Mouse (Mus musculus) lung, embryonic 15.5 days (tissue): Measurements from ENCODE around the gene Apoc3. TPM values are rescaled to one million over a fixed set of nuclear protein-coding genes. Genes with fewer than 3 reads are reported as not detected.
A peak's percentile ranks its signal among the peaks of the same experiment; 100 is the strongest.

Source experiments
- ATAC-seq: fragments of 200-750 bp; cut with Nextera tagmentation; 2 replicates; pipeline ENCODE4 v1.8.0; 2017; ENCODE audit warnings: moderate number of reproducible peaks, borderline replicate concordance; ENCODE audit not compliant: low FRiP score, low TSS enrichment; ENCODE audit errors: extremely low read depth
- H3K27ac ChIP-seq: fragments of 300-500 bp; sonication (generic); 2 replicates; pipeline ENCODE4 v1.5.1; 2015; ENCODE audit warnings: moderate library complexity, mild to moderate bottlenecking, inconsistent platforms
- H3K27me3 ChIP-seq: fragments of 300-500 bp; sonication (generic); 2 replicates; pipeline ENCODE4 v1.6.1; 2015; ENCODE audit warnings: inconsistent platforms
- H3K36me3 ChIP-seq: fragments of 300-500 bp; sonication (generic); 2 replicates; pipeline ENCODE4 v1.6.1; 2015; ENCODE audit warnings: inconsistent platforms
- H3K4me1 ChIP-seq: fragments of 300-500 bp; sonication (generic); 2 replicates; pipeline ENCODE4 v1.6.1; 2015; ENCODE audit warnings: inconsistent platforms
- H3K4me2 ChIP-seq: fragments of 300-500 bp; sonication (generic); 2 replicates; pipeline ENCODE4 v1.6.1; 2015; ENCODE audit warnings: inconsistent platforms, mild to moderate bottlenecking, moderate library complexity
- H3K4me3 ChIP-seq: fragments of 300-500 bp; sonication (generic); 2 replicates; pipeline ENCODE4 v1.5.1; 2015; ENCODE audit warnings: mild to moderate bottlenecking, inconsistent platforms
- H3K9ac ChIP-seq: fragments of 300-500 bp; sonication (generic); 2 replicates; pipeline ENCODE4 v1.6.1; 2015; ENCODE audit warnings: inconsistent platforms
- H3K9me3 ChIP-seq: fragments of 300-500 bp; sonication (generic); 2 replicates; pipeline ENCODE4 v1.6.1; 2016; ENCODE audit warnings: inconsistent platforms
- WGBS: fragments of 180-500 bp; shearing (Covaris S2); methylation state at CpG from one replicate; pipeline ENCODE4 v1.1.7; 2015; 5-methylcytosine and 5-hydroxymethylcytosine counted together
- polyA plus RNA-seq: library from polyadenylated mRNA; unstranded; fragments of >200 nt; fragmentation: Nextera tagmentation; extraction: Ambion mirVana; gene quantifications from 2 replicates; pipeline ENCODE4 v1.2.1, GENCODE M21; 2015

Gene Apoc3
- polyA plus RNA-seq, 1 experiment from 2014 or later: not detected

DNA sequence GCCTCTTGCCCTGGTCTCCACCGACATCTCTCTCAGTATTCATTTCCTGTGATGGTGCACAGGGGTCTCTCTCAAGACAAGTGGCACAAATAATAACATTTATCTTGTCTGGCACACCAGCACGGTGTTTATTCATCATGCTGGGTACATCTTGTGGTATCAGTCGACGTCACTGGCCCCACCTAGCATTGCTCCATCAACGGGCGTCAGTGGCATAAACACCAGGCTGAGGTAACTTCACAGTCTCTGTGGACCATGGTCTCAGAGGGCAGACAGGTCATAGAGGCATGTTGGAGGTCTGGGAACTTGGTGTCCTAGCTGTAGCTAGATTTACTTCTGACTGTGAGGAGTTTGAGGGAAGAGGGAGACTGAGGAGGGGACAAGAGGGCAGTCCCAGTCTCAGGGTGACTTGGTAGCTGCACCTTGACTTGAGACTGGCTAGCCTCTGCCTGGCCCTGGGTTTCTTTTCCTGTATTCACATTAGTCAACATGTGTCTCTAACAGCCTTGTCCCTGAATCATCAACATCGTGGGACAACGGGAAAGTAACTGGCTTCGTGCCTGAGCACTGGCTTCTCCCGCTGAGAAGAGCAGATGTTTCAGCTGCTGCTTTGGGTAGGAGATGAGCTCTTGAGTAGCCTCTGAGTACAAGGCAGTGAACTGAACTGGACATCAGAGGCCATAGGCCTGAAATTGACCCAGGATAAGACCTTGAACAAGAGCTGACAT, 21.4 kb upstream of the Apoc3 start:
- 75% methylated on average over 10 of the region's 10 CpGs for WGBS
- Histone ChIP-seq H3K4me3 (no peak overlapping the region), H3K9ac (no peak overlapping the region), H3K4me1 (no peaks in the 10 kb centered on the region), H3K27me3 (no peaks in the 10 kb centered on the region), H3K4me2 (no peak overlapping the region), H3K9me3 (no peaks in the 10 kb centered on the region), H3K27ac (no peak overlapping the region), H3K36me3 (no peaks in the 10 kb centered on the region)
- no peak for ATAC-seq

DNA sequence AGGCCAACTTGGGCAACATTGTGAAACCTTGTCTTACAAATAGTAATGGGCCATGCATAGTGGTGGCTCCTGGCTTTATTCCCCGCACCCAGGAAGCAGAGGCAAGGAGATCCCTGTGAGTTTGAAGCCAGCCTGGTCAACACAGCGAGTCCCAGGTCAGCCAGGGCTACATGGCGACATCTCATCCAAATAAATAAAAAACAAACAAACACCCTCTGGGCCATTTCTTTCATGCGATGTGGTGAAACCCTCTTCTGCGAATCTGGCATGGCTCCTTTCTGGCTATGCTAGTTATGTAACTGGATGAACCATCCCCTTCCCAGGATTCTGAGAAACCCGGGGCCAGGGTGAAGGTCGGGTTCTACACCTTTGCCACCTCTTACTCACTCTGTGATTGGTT, 20.7 kb upstream of the Apoc3 start:
- H3K4me2 ChIP-seq: no peak overlapping the region
- H3K4me3 ChIP-seq: no peak overlapping the region
- no peaks in the 10 kb centered on the region for H3K27me3 ChIP-seq
- no peaks in the 10 kb centered on the region for H3K36me3 ChIP-seq
- no peak for ATAC-seq
- H3K4me1 ChIP-seq: no peaks in the 10 kb centered on the region
- 75% methylated on average over 7 of the region's 7 CpGs for WGBS
- H3K9ac ChIP-seq: no peak overlapping the region
- no peaks in the 10 kb centered on the region for H3K9me3 ChIP-seq
- no peak overlapping the region for H3K27ac ChIP-seq

DNA sequence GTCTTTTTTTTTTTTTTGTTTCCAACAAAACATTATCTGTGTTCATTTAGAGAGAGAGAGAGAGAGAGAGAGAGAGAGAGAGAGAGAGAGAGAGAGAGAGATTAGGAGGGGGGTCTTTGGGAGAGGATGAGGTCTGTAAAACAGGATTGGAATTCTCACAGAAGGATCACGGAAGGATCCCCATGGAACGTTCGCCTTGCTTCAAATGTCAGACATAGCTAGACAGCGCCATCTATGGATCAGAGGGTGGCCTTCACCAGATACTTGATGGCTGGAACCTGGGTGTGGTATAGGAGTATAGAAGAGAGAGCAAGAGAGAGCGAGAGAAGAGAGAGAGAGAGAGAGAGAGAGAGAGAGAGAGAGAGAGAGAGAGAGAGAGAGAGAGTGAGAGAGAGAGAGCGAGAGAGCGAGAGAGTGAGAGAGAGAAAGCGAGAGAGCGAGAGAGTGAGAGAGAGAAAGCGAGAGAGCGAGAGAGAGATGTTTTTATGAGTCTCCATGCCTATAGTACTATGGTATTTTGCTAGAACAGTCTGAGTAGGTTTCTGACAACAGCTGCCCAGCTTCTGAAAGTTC, 11.4 kb upstream of the Apoc3 start:
- ATAC-seq: no peak
- WGBS: 22% methylated on average over 11 of the region's 11 CpGs
- H3K4me1 ChIP-seq: no peaks in the 10 kb centered on the region
- no peaks in the 10 kb centered on the region for H3K9me3 ChIP-seq
- no peaks in the 10 kb centered on the region for H3K27me3 ChIP-seq
- H3K36me3 ChIP-seq: no peaks in the 10 kb centered on the region
- H3K4me3 ChIP-seq: no peak overlapping the region
- H3K27ac ChIP-seq: no peak overlapping the region
- 0 out of 2 replicates have a peak overlapping the region, but pooled peaks have one; percentile 24 for H3K4me2 ChIP-seq
- no peak overlapping the region for H3K9ac ChIP-seq

DNA sequence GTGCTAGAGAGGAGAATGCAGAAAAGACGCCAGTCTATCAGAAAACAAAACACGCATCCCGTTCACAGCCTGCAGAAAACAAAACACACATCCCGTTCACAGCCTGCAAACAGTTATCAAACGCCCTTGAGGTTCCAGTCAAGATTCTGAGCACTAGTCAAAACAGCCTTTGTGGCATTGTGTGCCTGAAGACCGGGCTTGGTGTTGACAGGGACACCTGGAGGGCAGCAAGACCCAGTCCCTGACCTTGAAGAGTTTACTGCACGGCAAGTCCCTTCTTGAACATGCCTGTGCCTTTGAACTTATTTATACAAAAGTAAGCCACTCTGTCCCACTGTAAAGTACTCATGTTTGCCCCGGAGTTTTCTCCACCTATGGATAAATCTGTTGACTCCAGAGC, 8.1 kb upstream of the Apoc3 start:
- no peak overlapping the region for H3K4me3 ChIP-seq
- H3K27ac ChIP-seq: no peak overlapping the region
- WGBS: 40% methylated on average over 8 of the region's 8 CpGs
- H3K27me3 ChIP-seq: no peaks in the 10 kb centered on the region
- H3K4me2 ChIP-seq: no peak overlapping the region
- H3K36me3 ChIP-seq: no peaks in the 10 kb centered on the region
- no peaks in the 10 kb centered on the region for H3K4me1 ChIP-seq
- ATAC-seq: no peak
- H3K9me3 ChIP-seq: no peaks in the 10 kb centered on the region
- H3K9ac ChIP-seq: no peak overlapping the region

DNA sequence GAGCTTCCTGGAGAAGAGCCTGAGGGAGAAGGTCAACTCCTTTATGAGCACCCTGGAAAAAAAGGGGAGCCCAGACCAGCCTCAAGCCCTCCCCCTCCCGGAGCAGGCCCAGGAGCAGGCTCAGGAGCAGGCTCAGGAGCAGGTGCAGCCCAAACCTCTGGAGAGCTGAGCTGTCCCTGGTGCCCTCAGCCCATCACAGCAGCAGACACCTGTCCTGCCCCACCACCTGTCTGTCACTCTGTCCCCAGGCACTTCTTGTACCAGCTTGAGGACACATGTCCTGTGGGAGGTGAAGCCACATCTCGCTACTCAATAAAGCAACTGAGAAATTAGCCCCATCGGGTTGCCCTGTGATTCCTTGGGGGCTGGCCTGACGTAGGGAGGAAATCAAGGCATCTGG, 7.7 kb upstream of the Apoc3 start:
- no peaks in the 10 kb centered on the region for H3K27me3 ChIP-seq
- no peak overlapping the region for H3K4me2 ChIP-seq
- H3K36me3 ChIP-seq: no peaks in the 10 kb centered on the region
- ATAC-seq: no peak
- no peak overlapping the region for H3K9ac ChIP-seq
- 71% methylated on average over 4 of the region's 4 CpGs for WGBS
- no peaks in the 10 kb centered on the region for H3K9me3 ChIP-seq
- H3K4me1 ChIP-seq: no peaks in the 10 kb centered on the region
- H3K27ac ChIP-seq: no peak overlapping the region
- no peak overlapping the region for H3K4me3 ChIP-seq

DNA sequence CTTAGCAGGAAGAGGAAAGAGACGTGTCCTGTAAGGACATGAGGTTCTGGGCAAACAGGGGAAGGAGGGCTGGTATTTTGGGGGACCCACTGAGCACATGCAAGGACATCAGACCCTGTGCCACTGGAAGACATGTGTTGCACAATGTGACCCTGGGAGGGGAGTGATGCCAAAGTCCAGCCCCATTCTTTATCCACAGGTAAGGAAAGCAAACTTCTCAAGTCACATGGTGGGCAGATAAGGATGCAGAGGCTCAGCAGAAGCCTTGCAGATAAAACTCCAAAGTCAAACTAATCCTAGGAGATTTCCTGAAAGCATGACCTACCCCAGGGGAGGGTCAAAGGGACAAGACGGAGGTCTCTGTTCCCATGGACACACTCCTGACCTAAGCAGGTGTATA, 6.4 kb upstream of the Apoc3 start:
- H3K27ac ChIP-seq: no peak overlapping the region
- 52% methylated on average over 2 of the region's 2 CpGs for WGBS
- no peak for ATAC-seq
- H3K27me3 ChIP-seq: no peaks in the 10 kb centered on the region
- no peaks in the 10 kb centered on the region for H3K9me3 ChIP-seq
- no peak overlapping the region for H3K9ac ChIP-seq
- H3K36me3 ChIP-seq: no peaks in the 10 kb centered on the region
- H3K4me1 ChIP-seq: no peaks in the 10 kb centered on the region
- H3K4me2 ChIP-seq: no peak overlapping the region
- H3K4me3 ChIP-seq: no peak overlapping the region

DNA sequence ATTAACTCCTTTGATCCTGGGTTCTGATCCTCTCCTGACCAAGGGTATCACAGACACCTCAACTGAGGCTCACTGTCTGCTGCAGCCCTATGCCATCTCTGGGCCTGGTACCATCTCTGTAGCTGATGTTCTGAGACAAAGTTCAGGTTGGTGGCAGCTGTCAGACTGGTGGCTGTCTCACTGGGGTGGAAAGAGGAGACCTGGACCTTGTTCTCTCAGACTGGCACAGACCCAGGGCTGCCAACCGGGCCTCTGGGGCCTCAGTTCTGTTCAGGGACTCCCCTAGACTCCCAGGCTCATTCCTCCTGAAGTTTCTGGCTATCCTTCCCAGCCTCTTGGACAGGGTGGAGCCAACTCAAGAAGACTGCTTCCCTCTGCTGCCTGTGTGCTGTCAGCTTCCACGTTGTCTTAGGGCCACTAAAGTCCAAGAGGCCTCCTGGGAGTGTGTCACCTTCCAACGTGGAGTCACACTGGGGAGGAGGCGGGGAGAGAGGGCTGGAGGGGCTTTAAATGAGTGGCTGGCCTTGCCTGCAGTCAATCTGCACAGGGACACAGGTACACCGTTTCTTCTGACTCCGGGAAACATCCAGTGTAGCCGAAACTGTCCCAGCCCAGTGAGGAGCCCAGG, 5.2 kb upstream of the Apoc3 start, which contains the start of gene Apoa4:
Gene Apoa4, plus strand, starts transcription at position 171 of the 628 bp plus-strand sequence.
- Histone ChIP-seq H3K9ac (no peak within 1 kb of the TSS), H3K4me3 (no peak within 1 kb of the TSS), H3K27ac (no peak within 1 kb of the TSS), H3K9me3 (no peaks in the 10 kb centered on the region), H3K36me3 (no peaks in the 10 kb centered on the region), H3K4me1 (no peaks in the 10 kb centered on the region), H3K27me3 (no peaks in the 10 kb centered on the region), H3K4me2 (no peak within 1 kb of the TSS)
- WGBS: 54% methylated on average over 7 of the region's 7 CpGs
- no peak for ATAC-seq

DNA sequence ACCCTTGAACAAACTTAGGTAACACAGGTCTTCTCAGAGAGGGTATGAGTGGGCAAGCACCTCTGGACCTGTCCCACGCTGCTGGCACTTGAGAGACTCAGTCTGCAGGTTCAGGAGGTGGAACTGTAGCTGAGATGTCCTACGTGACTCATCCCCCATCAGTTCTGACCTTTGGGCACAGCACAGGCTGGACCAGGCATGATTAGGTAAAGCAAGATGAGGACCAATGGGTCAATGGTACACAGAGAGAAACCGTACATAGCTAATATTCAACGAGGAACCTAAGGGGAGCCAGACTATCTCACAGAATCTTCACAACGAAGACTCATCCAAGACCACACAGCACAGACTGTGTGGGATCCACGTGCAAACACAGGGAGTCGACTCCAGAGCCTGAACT, 3.4 kb upstream of the Apoc3 start:
- Histone ChIP-seq H3K9me3 (no peaks in the 10 kb centered on the region), H3K36me3 (no peaks in the 10 kb centered on the region), H3K4me3 (no peak overlapping the region), H3K9ac (no peak overlapping the region), H3K4me1 (no peaks in the 10 kb centered on the region), H3K4me2 (no peak overlapping the region), H3K27me3 (no peaks in the 10 kb centered on the region), H3K27ac (no peak overlapping the region)
- no peak for ATAC-seq
- 80% methylated on average over 7 of the region's 7 CpGs for whole genome bisulfite sequencing

DNA sequence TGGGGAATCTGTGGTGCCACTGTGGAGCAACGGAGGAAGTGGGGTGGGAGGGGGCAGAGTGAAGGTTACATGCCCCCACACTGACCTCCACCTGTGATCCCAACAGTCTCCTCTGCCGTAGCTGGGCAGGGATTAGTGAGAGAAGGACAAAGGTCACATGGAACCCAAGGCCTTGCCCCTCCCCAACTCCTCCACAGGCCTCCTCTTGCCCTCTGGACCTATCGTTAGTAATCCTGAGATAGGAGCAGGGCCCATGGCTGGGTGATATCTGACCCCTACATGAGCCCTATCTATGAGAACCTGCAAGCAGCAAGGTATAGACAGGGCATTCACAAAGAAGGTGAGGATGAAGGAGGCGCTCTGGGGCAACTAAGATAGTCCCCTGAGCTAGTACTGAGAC, 213 bp upstream of the Apoc3 start:
- no peak overlapping the region for H3K27ac ChIP-seq
- no peak for ATAC-seq
- H3K4me3 ChIP-seq: no peak overlapping the region
- 47% methylated on average over 4 of the region's 4 CpGs for WGBS
- no peak overlapping the region for H3K4me2 ChIP-seq
- H3K36me3 ChIP-seq: no peaks in the 10 kb centered on the region
- no peak overlapping the region for H3K9ac ChIP-seq
- H3K9me3 ChIP-seq: no peaks in the 10 kb centered on the region
- 0 out of 2 replicates have a peak, but pooled peaks cover 2% of the 10 kb centered on the region for H3K4me1 ChIP-seq
- H3K27me3 ChIP-seq: no peaks in the 10 kb centered on the region

DNA sequence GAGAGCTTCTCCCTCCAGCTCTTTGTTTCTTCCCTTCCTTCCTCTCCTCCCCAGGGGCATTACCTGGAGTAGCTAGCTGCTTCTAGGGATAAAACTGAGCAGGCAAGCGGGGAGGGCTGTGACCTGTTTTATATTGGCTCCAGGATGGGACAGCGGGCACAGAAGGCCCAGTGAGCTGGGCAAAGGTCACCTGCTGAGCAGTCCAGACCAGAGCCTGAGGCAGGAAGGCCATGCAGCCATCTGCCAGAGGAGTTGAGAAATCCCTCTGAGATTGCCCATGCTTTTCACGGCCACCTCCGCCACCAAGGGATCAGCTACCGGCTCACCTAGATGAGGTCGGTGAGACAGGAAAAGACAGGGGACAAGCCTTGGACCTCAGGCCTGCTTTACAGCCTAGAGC, 240 bp downstream of the Apoc3 start:
- Histone ChIP-seq H3K4me2 (no peak overlapping the region), H3K36me3 (no peaks in the 10 kb centered on the region), H3K4me1 (peaks cover 6% of the 10 kb centered on the region; the same call in 1 of the 2 replicates), H3K4me3 (no peak overlapping the region), H3K9ac (no peak overlapping the region), H3K27ac (no peak overlapping the region), H3K27me3 (no peaks in the 10 kb centered on the region), H3K9me3 (no peaks in the 10 kb centered on the region)
- no peak for ATAC-seq
- 90% methylated on average over 6 of the region's 6 CpGs for WGBS

DNA sequence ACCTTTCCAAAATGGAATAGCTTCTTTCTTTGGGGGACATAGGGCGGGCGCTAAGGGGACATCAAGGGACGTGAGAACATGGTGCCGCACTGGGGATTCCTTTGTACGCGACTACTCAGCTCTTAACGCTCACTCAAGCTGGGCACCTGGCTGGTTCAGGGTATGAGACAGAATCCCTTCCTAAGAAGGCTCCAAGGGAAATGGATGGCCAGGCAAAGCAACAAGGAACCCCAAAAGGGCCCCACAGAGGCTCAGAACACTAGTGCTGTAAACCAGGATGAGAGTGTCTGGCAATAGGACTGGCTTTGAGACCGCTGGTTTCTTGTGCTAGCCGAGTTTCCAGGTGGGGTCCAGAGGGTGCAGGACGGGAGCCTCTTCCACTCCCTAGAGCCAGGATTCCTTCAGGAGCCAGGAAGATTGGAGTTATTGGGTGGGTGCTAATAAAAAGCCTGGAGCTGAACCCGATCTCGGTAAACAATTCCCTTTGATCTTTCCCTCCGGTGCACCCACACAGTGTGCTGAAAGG, 4.9 kb downstream of the Apoc3 start:
- Histone ChIP-seq H3K27me3 (no peaks in the 10 kb centered on the region), H3K9ac (peak overlapping the region; percentile 49), H3K4me2 (peak overlapping the region; percentile 87), H3K4me3 (peak overlapping the region; percentile 46), H3K9me3 (no peaks in the 10 kb centered on the region), H3K36me3 (no peaks in the 10 kb centered on the region), H3K4me1 (peaks cover 13% of the 10 kb centered on the region), H3K27ac (no peak overlapping the region)
- 11% methylated on average over 13 of the region's 13 CpGs for WGBS
- no peak for ATAC-seq
